Mouse (Mus musculus) CH12.LX (cell line): ENCODE results near the gene Arhgef3. TPM values are rescaled to one million over a fixed set of nuclear protein-coding genes. Genes with fewer than 3 reads are reported as not detected.

Experiments
- DNase-seq: peaks from one replicate; pipeline ENCODE4 v3.0.0-alpha.2; 2013; ENCODE audit errors: extremely low read depth
- H3K27ac ChIP-seq: 2 replicates; pipeline ENCODE4 v1.5.1; 2012; ENCODE audit warnings: low read depth, mild to moderate bottlenecking, control low read depth, moderate library complexity; ENCODE audit not compliant: insufficient read depth
- H3K27me3 ChIP-seq: replicated peaks from 2 replicates; pipeline ENCODE3; 2012; ENCODE audit warnings: inconsistent platforms
- H3K36me3 ChIP-seq, 2 experiments: replicated peaks in 1 of 2; 2 replicates each; pipeline versions ENCODE3 to v1.6.1; 2012; ENCODE audit warnings: inconsistent platforms in 1 of 2, low read length in 1 of 2, mild to moderate bottlenecking in 1 of 2, mixed read lengths in 1 of 2, moderate library complexity in 1 of 2; ENCODE audit not compliant: control insufficient read depth in 1 of 2, insufficient read depth in 1 of 2
- H3K4me1 ChIP-seq, 2 experiments: 2 replicates each; pipeline ENCODE4 v1.6.1; 2012; ENCODE audit warnings: inconsistent platforms in 1 of 2, moderate library complexity in 1 of 2; ENCODE audit not compliant: insufficient read depth in 2 of 2, control insufficient read depth in 1 of 2
- H3K4me2 ChIP-seq: 2 replicates; pipeline ENCODE4 v1.6.1; 2012; ENCODE audit warnings: low read depth, mild to moderate bottlenecking, control low read depth; ENCODE audit not compliant: poor library complexity, insufficient read depth, severe bottlenecking
- H3K4me3 ChIP-seq, 3 experiments: fragments of 150-350 bp in 1 of 3; sonication (generic) in 1 of 3; replicated peaks in 1 of 3; 2 replicates each; pipeline versions ENCODE3 to v1.5.1; 2011 to 2012; ENCODE audit warnings: low read depth in 2 of 3, low read length in 2 of 3, mild to moderate bottlenecking in 2 of 3, moderate library complexity in 2 of 3, control low read depth in 1 of 3, improper control_type of control experiment in 1 of 3, inconsistent platforms in 1 of 3, mixed read lengths in 1 of 3; ENCODE audit not compliant: poor library complexity in 1 of 3
- H3K79me2 ChIP-seq: replicated peaks from 2 replicates; pipeline ENCODE4 v1.6.1; 2012; ENCODE audit warnings: mild to moderate bottlenecking, moderate library complexity; ENCODE audit not compliant: control insufficient read depth, poor library complexity, insufficient read depth, severe bottlenecking; ENCODE audit errors: extremely low read depth
- H3K9ac ChIP-seq: 2 replicates; pipeline ENCODE4 v1.6.1; 2012; ENCODE audit warnings: low read depth, mild to moderate bottlenecking, control low read depth, moderate library complexity; ENCODE audit not compliant: insufficient read depth
- H3K9me3 ChIP-seq: replicated peaks from 2 replicates; pipeline ENCODE3; 2012; ENCODE audit warnings: low read length, inconsistent platforms, mixed read lengths
- BHLHE40 ChIP-seq: IDR thresholded peaks from 2 replicates; pipeline ENCODE4 v1.6.1; 2011; ENCODE audit warnings: mild to moderate bottlenecking, low read depth, low read length, improper control_type of control experiment
- CHD1 ChIP-seq: IDR thresholded peaks from 2 replicates; pipeline ENCODE4 v1.6.1; 2012; ENCODE audit warnings: low read depth, low read length, improper control_type of control experiment, inconsistent platforms
- CHD2 ChIP-seq: IDR thresholded peaks from 2 replicates; pipeline ENCODE4 v1.6.1; 2011; ENCODE audit warnings: low read length, improper control_type of control experiment
- CTCF ChIP-seq, 2 experiments: IDR thresholded peaks in 1 of 2; conservative IDR thresholded peaks in 1 of 2; 2 replicates each; pipeline ENCODE4 v1.5.1; 2011 to 2012; ENCODE audit warnings: low read depth in 2 of 2, low read length in 2 of 2, improper control_type of control experiment in 1 of 2, inconsistent platforms in 1 of 2, mild to moderate bottlenecking in 1 of 2, moderate library complexity in 1 of 2
- ELF1 ChIP-seq: IDR thresholded peaks from 2 replicates; pipeline ENCODE4 v1.6.1; 2014; ENCODE audit warnings: low read depth, mild to moderate bottlenecking, inconsistent platforms, low read length, improper control_type of control experiment
- EP300 ChIP-seq: IDR thresholded peaks from 2 replicates; pipeline ENCODE4 v1.6.1; 2011; ENCODE audit warnings: low read length, improper control_type of control experiment
- ETS1 ChIP-seq: conservative IDR thresholded peaks from 2 replicates; pipeline ENCODE4 v1.6.1; 2012; ENCODE audit warnings: low read depth, mild to moderate bottlenecking, inconsistent platforms, low read length, improper control_type of control experiment, moderate library complexity
- GABPA ChIP-seq: IDR thresholded peaks from 2 replicates; pipeline ENCODE4 v1.6.1; 2012; ENCODE audit warnings: low read depth, low read length, improper control_type of control experiment, inconsistent platforms; ENCODE audit not compliant: insufficient replicate concordance
- HCFC1 ChIP-seq: IDR thresholded peaks from 2 replicates; pipeline ENCODE4 v1.6.1; 2012; ENCODE audit warnings: low read depth, mild to moderate bottlenecking, inconsistent platforms, low read length, improper control_type of control experiment
- IRF4 ChIP-seq: IDR thresholded peaks from 2 replicates; pipeline ENCODE4 v1.6.1; 2014; ENCODE audit warnings: low read depth, mild to moderate bottlenecking, inconsistent platforms, low read length, improper control_type of control experiment
- JUND ChIP-seq: conservative IDR thresholded peaks from 2 replicates; pipeline ENCODE4 v1.6.1; 2011; ENCODE audit warnings: low read depth, low read length, improper control_type of control experiment
- MAFK ChIP-seq: IDR thresholded peaks from 2 replicates; pipeline ENCODE4 v1.6.1; 2011; ENCODE audit warnings: low read length, improper control_type of control experiment; ENCODE audit not compliant: insufficient replicate concordance
- MAX ChIP-seq: IDR thresholded peaks from 2 replicates; pipeline ENCODE4 v1.6.1; 2011; ENCODE audit warnings: low read length, improper control_type of control experiment
- MXI1 ChIP-seq: IDR thresholded peaks from 2 replicates; pipeline ENCODE4 v1.6.1; 2011; ENCODE audit warnings: mild to moderate bottlenecking, low read depth, low read length, improper control_type of control experiment
- MYC ChIP-seq: IDR thresholded peaks from 2 replicates; pipeline ENCODE4 v1.6.1; 2011; ENCODE audit warnings: low read depth, mild to moderate bottlenecking, improper control_type of control experiment, low read length
- NELFE ChIP-seq: IDR thresholded peaks from 2 replicates; pipeline ENCODE4 v1.6.1; 2011; ENCODE audit warnings: low read depth, low read length, improper control_type of control experiment
- PAX5 ChIP-seq: IDR thresholded peaks from 2 replicates; pipeline ENCODE4 v1.6.1; 2012; ENCODE audit warnings: low read length, inconsistent platforms, mixed read lengths
- POLR2AphosphoS2 ChIP-seq: IDR thresholded peaks from 2 replicates; pipeline ENCODE4 v1.6.1; 2011; ENCODE audit warnings: low read depth, low read length, improper control_type of control experiment
- RAD21 ChIP-seq: IDR thresholded peaks from 2 replicates; pipeline ENCODE4 v1.6.1; 2011; ENCODE audit warnings: low read depth, mild to moderate bottlenecking, low read length, improper control_type of control experiment, moderate library complexity
- RCOR1 ChIP-seq: conservative IDR thresholded peaks from 2 replicates; pipeline ENCODE4 v1.6.1; 2012; ENCODE audit warnings: low read depth, mild to moderate bottlenecking, inconsistent platforms, low read length, improper control_type of control experiment
- SIN3A ChIP-seq: IDR thresholded peaks from 2 replicates; pipeline ENCODE4 v1.6.1; 2012; ENCODE audit warnings: low read length, improper control_type of control experiment, inconsistent platforms
- SMC3 ChIP-seq: IDR thresholded peaks from 2 replicates; pipeline ENCODE4 v1.6.1; 2011; ENCODE audit warnings: low read depth, low read length, improper control_type of control experiment
- UBTF ChIP-seq: IDR thresholded peaks from 2 replicates; pipeline ENCODE4 v1.6.1; 2012; ENCODE audit warnings: low read depth, mild to moderate bottlenecking, inconsistent platforms, low read length, improper control_type of control experiment, moderate library complexity
- USF1 ChIP-seq: IDR thresholded peaks from 2 replicates; pipeline ENCODE4 v1.6.1; 2014; ENCODE audit warnings: low read depth, mild to moderate bottlenecking, inconsistent platforms, low read length, improper control_type of control experiment
- USF2 ChIP-seq: conservative IDR thresholded peaks from 2 replicates; pipeline ENCODE4 v1.6.1; 2011; ENCODE audit warnings: low read depth, low read length, improper control_type of control experiment
- ZKSCAN1 ChIP-seq: IDR thresholded peaks from 2 replicates; pipeline ENCODE4 v1.6.1; 2012; ENCODE audit warnings: low read depth, inconsistent platforms, low read length, improper control_type of control experiment, borderline replicate concordance
- ZMIZ1 ChIP-seq: IDR thresholded peaks from 2 replicates; pipeline ENCODE4 v1.6.1; 2012; ENCODE audit warnings: low read depth, mild to moderate bottlenecking, inconsistent platforms, low read length, improper control_type of control experiment
- dilution Hi-C: fragments of 300-500 bp; cut with MboI; formaldehyde crosslinking; loops from 2 replicates; pipeline ENCODE4 v1.14.3; 2020; ENCODE audit warnings: low sequenced_read_pairs; ENCODE audit not compliant: extremely low pct_unique_long_range_greater_than_20kb, extremely low pct_ligation_motif_present
- in situ Hi-C: fragments of 300-500 bp; cut with MboI; formaldehyde crosslinking; loops from 3 replicates; pipeline ENCODE4 v1.14.3; 2019; ENCODE audit warnings: low sequenced_read_pairs, low pct_ligation_motif_present, low pct_unique_long_range_greater_than_20kb, mixed read lengths
- polyA plus RNA-seq: library from polyadenylated mRNA; unstranded; fragments of >175 nt; gene quantifications from 2 replicates; pipeline ENCODE4 v1.2.1, GENCODE M21; 2012; ENCODE audit warnings: low read depth; ENCODE audit not compliant: insufficient read length
- total RNA-seq, 2 experiments: library from RNA; depleted of rRNA; stranded (reverse); fragments of 300-350 nt in 1 of 2; fragments of >200 nt in 1 of 2; gene quantifications; 2 replicates each; pipeline ENCODE4 v1.2.3; 2012 to 2014

The Arhgef3 gene
- total and polyA plus RNA-seq, 3 experiments = 0.51 to 0.64 (median 0.62) TPM

- H3K36me3 ChIP-seq = no peaks in the 10 kb centered on the region
- H3K9ac ChIP-seq = no peak overlapping the region
- H3K4me1 ChIP-seq = peaks cover 2 to 35% of the 10 kb centered on the region in 2 experiments; a peak in 3 of 4 replicates
- peak; percentile 6 for DNase-seq
- no peak for TF ChIP-seq EP300
- TF ChIP-seq JUND = no peak
- TF ChIP-seq PAX5 = no peak
- no peak for TF ChIP-seq MAFK
- TF ChIP-seq USF2 = no peak
- TF ChIP-seq MXI1 = no peak
- no peak for TF ChIP-seq POLR2AphosphoS2
- TF ChIP-seq SIN3A = no peak
- TF ChIP-seq SMC3 = no peak
- TF ChIP-seq CHD1 = no peak
- no peak for TF ChIP-seq USF1
- TF ChIP-seq MAX = no peak
- TF ChIP-seq, all 38 proteins: peak for 0
- no peaks in the 10 kb centered on the region for H3K27me3 ChIP-seq
- no peaks in the 10 kb centered on the region for H3K9me3 ChIP-seq
- H3K4me3 ChIP-seq = no peak overlapping the region
- dilution Hi-C loops (no loop called here), in situ Hi-C loops (no loop called here)
- H3K27ac ChIP-seq = no peak overlapping the region
- no peak overlapping the region for H3K4me2 ChIP-seq
- H3K79me2 ChIP-seq = no peaks in the 10 kb centered on the region
Observed at GRCm38 (mm10) chr14:27229441-27230147, 114.9 kb downstream of the Arhgef3 start.

GRCm38 (mm10) chr14:27230262-27231022 lies 115.7 kb downstream of the Arhgef3 start:
- Histone ChIP-seq H3K4me1 (peaks cover 4 to 32% of the 10 kb centered on the region in 2 experiments; a peak in 3 of 4 replicates), H3K27me3 (no peaks in the 10 kb centered on the region), H3K9ac (no peak overlapping the region), H3K9me3 (no peaks in the 10 kb centered on the region), H3K27ac (no peak overlapping the region), H3K36me3 (no peaks in the 10 kb centered on the region), H3K4me2 (no peak overlapping the region), H3K79me2 (no peaks in the 10 kb centered on the region), H3K4me3 (no peak overlapping the region)
- TF ChIP-seq ETS1 = no peak
- no peak for TF ChIP-seq MYC
- no peak for TF ChIP-seq MXI1
- no peak for TF ChIP-seq CTCF (conservative IDR thresholded peaks at IDR 0.05 in 1 of 2, IDR thresholded peaks at IDR 0.05 in 1 of 2; ENCODE audit: low read depth in 2 of 2, low read length in 2 of 2)
- TF ChIP-seq ZMIZ1 = no peak
- no peak for TF ChIP-seq RCOR1
- TF ChIP-seq JUND = no peak
- no peak for TF ChIP-seq IRF4
- no peak for TF ChIP-seq ELF1
- no peak for TF ChIP-seq SIN3A
- no peak for TF ChIP-seq UBTF
- no peak for TF ChIP-seq USF1
- no peak for TF ChIP-seq BHLHE40
- TF ChIP-seq NELFE = no peak
- no peak for TF ChIP-seq ZKSCAN1
- TF ChIP-seq CHD2 = no peak
- TF ChIP-seq HCFC1 = no peak
- no peak for TF ChIP-seq RAD21
- no peak for TF ChIP-seq GABPA
- in situ Hi-C loops = no loop called here
- DNase-seq = no peak
- dilution Hi-C loops = no loop called here
